Mouse (Mus musculus) thymus, adult 2 months (tissue): ENCODE results near the gene 6720489N17Rik.
"Not testable (repeated sequence)": the region's sequence is repeated elsewhere in the genome, so short reads cannot be mapped to it uniquely, and the experiment has no call there.

Source experiments
- CTCF ChIP-seq: fragments of 200-500 bp; IDR thresholded peaks from 2 replicates; pipeline ENCODE4 v1.5.1; 2012; ENCODE audit warnings: mild to moderate bottlenecking, control low read depth, low read length, moderate library complexity, borderline replicate concordance; ENCODE audit not compliant: control insufficient read depth, poor library complexity, insufficient read depth; ENCODE audit errors: extremely low read depth
- POLR2A ChIP-seq: fragments of 200-500 bp; IDR thresholded peaks from 2 replicates; pipeline ENCODE4 v1.6.1; 2012; ENCODE audit warnings: mild to moderate bottlenecking, low read length, control low read depth, moderate library complexity; ENCODE audit not compliant: control insufficient read depth, poor library complexity, insufficient read depth; ENCODE audit errors: extremely low read depth

DNA sequence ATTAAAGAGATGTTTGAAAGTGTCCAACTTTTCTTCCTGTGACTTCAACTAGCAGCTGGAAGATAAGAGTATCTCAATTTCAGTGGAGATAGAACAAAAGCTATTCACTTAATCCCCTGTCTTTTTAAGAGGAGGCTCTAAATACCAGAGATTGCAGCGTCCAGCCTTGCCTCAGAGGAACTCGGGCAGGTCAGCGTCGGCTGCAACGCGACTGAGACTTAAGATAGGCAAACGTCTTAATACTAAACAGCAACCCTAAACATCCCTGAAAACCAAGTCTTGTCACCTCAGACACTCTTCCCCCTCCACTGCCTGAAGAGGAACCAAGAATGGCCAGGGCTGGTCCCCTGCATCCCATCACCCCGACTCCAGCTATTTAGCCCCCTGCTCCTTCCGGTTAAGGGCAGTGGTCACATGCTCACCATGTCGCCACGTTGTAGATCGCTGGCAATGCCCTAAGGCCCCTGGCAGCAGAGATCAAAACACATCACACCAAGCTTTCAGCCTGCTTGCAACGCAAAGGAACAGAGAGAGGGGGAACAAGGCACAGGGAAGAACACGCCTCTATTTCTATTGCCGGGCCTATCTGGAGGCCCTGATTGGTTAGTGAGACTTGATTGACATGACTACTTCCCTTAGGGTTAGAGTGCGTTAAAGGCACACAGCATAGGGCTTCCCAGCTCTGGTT is 28.8 kb upstream of the 6720489N17Rik start:
- TF ChIP-seq POLR2A, CTCF: not testable (repeated sequence)
